Mouse (Mus musculus): ENCODE measurements around the gene Cdc42.

Gene Cdc42

GRCm38 (mm10) chr4:137369954-137370750 lies 12.6 kb upstream of the Cdc42 start:
- peak; percentile 55 for DNase-seq

- no peak for DNase-seq
Observed at GRCm38 (mm10) chr4:137368198-137368597, 10.7 kb upstream of the Cdc42 start.

- DNase-seq: no peak
Observed at GRCm38 (mm10) chr4:137367275-137368088, 10.0 kb upstream of the Cdc42 start.

- DNase-seq: no peak
Observed at GRCm38 (mm10) chr4:137366097-137366496, 8.6 kb upstream of the Cdc42 start.

- DNase-seq: no peak
Observed at GRCm38 (mm10) chr4:137365356-137366062, 8.0 kb upstream of the Cdc42 start.

GRCm38 (mm10) chr4:137364826-137365225 lies 7.3 kb upstream of the Cdc42 start:
- DNase-seq: no peak

- DNase-seq: no peak
Observed at GRCm38 (mm10) chr4:137360996-137361395, 3.5 kb upstream of the Cdc42 start.

- no peak for DNase-seq
Observed at GRCm38 (mm10) chr4:137358291-137359002, 927 bp upstream of the Cdc42 start.

- DNase-seq: peak; percentile 42
Observed at GRCm38 (mm10) chr4:137356674-137357510, 628 bp downstream of the Cdc42 start.

GRCm38 (mm10) chr4:137350627-137351026 lies 6.9 kb downstream of the Cdc42 start:
- no peak for DNase-seq

GRCm38 (mm10) chr4:137345790-137346189 lies 11.7 kb downstream of the Cdc42 start:
- DNase-seq: no peak

- DNase-seq: no peak
Observed at GRCm38 (mm10) chr4:137345112-137345511, 12.4 kb downstream of the Cdc42 start.

GRCm38 (mm10) chr4:137342816-137343215 lies 14.7 kb downstream of the Cdc42 start:
- DNase-seq: no peak

GRCm38 (mm10) chr4:137339415-137339814 lies 18.1 kb downstream of the Cdc42 start:
- no peak for DNase-seq

- DNase-seq: no peak
Observed at GRCm38 (mm10) chr4:137336468-137336867, 21.1 kb downstream of the Cdc42 start.

- DNase-seq: no peak
Observed at GRCm38 (mm10) chr4:137332051-137332450, 25.5 kb downstream of the Cdc42 start.

GRCm38 (mm10) chr4:137326494-137326893 lies 31.0 kb downstream of the Cdc42 start:
- DNase-seq: no peak

GRCm38 (mm10) chr4:137324926-137325325 lies 32.6 kb downstream of the Cdc42 start:
- DNase-seq: no peak

GRCm38 (mm10) chr4:137316027-137316770 lies 41.3 kb downstream of the Cdc42 start:
- no peak for DNase-seq

GRCm38 (mm10) chr4:137315061-137315460 lies 42.5 kb downstream of the Cdc42 start:
- no peak for DNase-seq

- DNase-seq: no peak
Observed at GRCm38 (mm10) chr4:137314561-137314960, 43.0 kb downstream of the Cdc42 start.
